Mouse (Mus musculus): ENCODE results near the gene Insl3. TPM values are rescaled to one million over a fixed set of nuclear protein-coding genes. Genes with fewer than 3 reads are reported as not detected.

The Insl3 gene
- total and polyA plus RNA-seq, 2 experiments = 0.74 to 8.2 TPM

GRCm38 (mm10) chr8:71717096-71717495 lies 28.1 kb downstream of the Insl3 start:
- DNase-seq (ENCODE audit: extremely low read depth, low read depth, low spot score) = no peak

GRCm38 (mm10) chr8:71718252-71718651 lies 29.2 kb downstream of the Insl3 start:
- Histone ChIP-seq H3K9ac (ENCODE audit: low read depth, low read length) (no peak overlapping the region), H3K4me1 (ENCODE audit: control insufficient read depth, insufficient read depth, low read length) (no peaks in the 10 kb centered on the region), H3K27ac (replicated peaks; ENCODE audit: insufficient read depth, low read depth, low read length) (no peak overlapping the region), H3K36me3 (ENCODE audit: control insufficient read depth, insufficient read depth, low read length) (no peaks in the 10 kb centered on the region), H3K4me3 (ENCODE audit: insufficient read depth, low read depth, low read length) (no peak overlapping the region), H3K79me2 (ENCODE audit: control insufficient read depth, insufficient read depth, low read length) (no peaks in the 10 kb centered on the region), H3K27me3 (ENCODE audit: control insufficient read depth, insufficient read depth, low read length) (no peaks in the 10 kb centered on the region)
- WGBS = 45% methylated on average over 3 of the region's 3 CpGs
- DNase-seq (ENCODE audit: extremely low read depth, low read depth, low spot score) = no peak
- TF ChIP-seq CTCF (IDR thresholded peaks at IDR 0.05; ENCODE audit: low read depth, low read length) (no peak), POLR2A (IDR thresholded peaks at IDR 0.05; ENCODE audit: extremely low read depth, insufficient read depth, low read length) (no peak)

More at GRCm38 (mm10) chr8:71717096-71717495, 28.1 kb downstream of the Insl3 start:
- no peak overlapping the region for H3K27ac ChIP-seq (replicated peaks; ENCODE audit: insufficient read depth, low read depth, low read length)
- no peak overlapping the region for H3K9ac ChIP-seq (ENCODE audit: low read depth, low read length)
- H3K79me2 ChIP-seq (ENCODE audit: control insufficient read depth, insufficient read depth, low read length) = no peaks in the 10 kb centered on the region
- no peaks in the 10 kb centered on the region for H3K36me3 ChIP-seq (ENCODE audit: control insufficient read depth, insufficient read depth, low read length)
- H3K4me3 ChIP-seq (ENCODE audit: insufficient read depth, low read depth, low read length) = no peak overlapping the region
- H3K4me1 ChIP-seq (ENCODE audit: control insufficient read depth, insufficient read depth, low read length) = no peaks in the 10 kb centered on the region
- no peaks in the 10 kb centered on the region for H3K27me3 ChIP-seq (ENCODE audit: control insufficient read depth, insufficient read depth, low read length)
- TF ChIP-seq POLR2A (IDR thresholded peaks at IDR 0.05; ENCODE audit: extremely low read depth, insufficient read depth, low read length) (no peak), CTCF (IDR thresholded peaks at IDR 0.05; ENCODE audit: low read depth, low read length) (no peak)
- WGBS = 66% methylated on average over 12 of the region's 12 CpGs

- Histone ChIP-seq H3K4me1 (ENCODE audit: control insufficient read depth, insufficient read depth, low read length) (no peaks in the 10 kb centered on the region), H3K36me3 (ENCODE audit: control insufficient read depth, insufficient read depth, low read length) (no peaks in the 10 kb centered on the region), H3K27me3 (ENCODE audit: control insufficient read depth, insufficient read depth, low read length) (no peaks in the 10 kb centered on the region), H3K79me2 (ENCODE audit: control insufficient read depth, insufficient read depth, low read length) (no peaks in the 10 kb centered on the region), H3K27ac (replicated peaks; ENCODE audit: insufficient read depth, low read depth, low read length) (no peak overlapping the region), H3K4me3 (ENCODE audit: insufficient read depth, low read depth, low read length) (no peak overlapping the region), H3K9ac (ENCODE audit: low read depth, low read length) (no peak overlapping the region)
- DNase-seq (ENCODE audit: extremely low read depth, low read depth, low spot score) = no peak
- TF ChIP-seq POLR2A (IDR thresholded peaks at IDR 0.05; ENCODE audit: extremely low read depth, insufficient read depth, low read length) (no peak), CTCF (IDR thresholded peaks at IDR 0.05; ENCODE audit: low read depth, low read length) (no peak)
- 33% methylated on average over 4 of the region's 4 CpGs for WGBS
Measured at GRCm38 (mm10) chr8:71719218-71719617, 30.2 kb downstream of the Insl3 start.

- Histone ChIP-seq H3K79me2 (ENCODE audit: control insufficient read depth, insufficient read depth, low read length) (no peaks in the 10 kb centered on the region), H3K9ac (ENCODE audit: low read depth, low read length) (no peak overlapping the region), H3K4me3 (ENCODE audit: insufficient read depth, low read depth, low read length) (no peak overlapping the region), H3K36me3 (ENCODE audit: control insufficient read depth, insufficient read depth, low read length) (no peaks in the 10 kb centered on the region), H3K27ac (replicated peaks; ENCODE audit: insufficient read depth, low read depth, low read length) (no peak overlapping the region), H3K27me3 (ENCODE audit: control insufficient read depth, insufficient read depth, low read length) (no peaks in the 10 kb centered on the region), H3K4me1 (ENCODE audit: control insufficient read depth, insufficient read depth, low read length) (no peaks in the 10 kb centered on the region)
- no peak for DNase-seq (ENCODE audit: extremely low read depth, low read depth, low spot score)
- TF ChIP-seq POLR2A (IDR thresholded peaks at IDR 0.05; ENCODE audit: extremely low read depth, insufficient read depth, low read length) (no peak), CTCF (IDR thresholded peaks at IDR 0.05; ENCODE audit: low read depth, low read length) (no peak)
- 54% methylated on average over 7 of the region's 7 CpGs for WGBS
Measured at GRCm38 (mm10) chr8:71719928-71720457, 31.0 kb downstream of the Insl3 start.

- no peak overlapping the region for H3K9ac ChIP-seq (ENCODE audit: low read depth, low read length)
- DNase-seq (ENCODE audit: extremely low read depth, low read depth, low spot score) = no peak
- H3K27ac ChIP-seq (replicated peaks; ENCODE audit: insufficient read depth, low read depth, low read length) = no peak overlapping the region
- no peaks in the 10 kb centered on the region for H3K4me1 ChIP-seq (ENCODE audit: control insufficient read depth, insufficient read depth, low read length)
- no peaks in the 10 kb centered on the region for H3K36me3 ChIP-seq (ENCODE audit: control insufficient read depth, insufficient read depth, low read length)
- no peak overlapping the region for H3K4me3 ChIP-seq (ENCODE audit: insufficient read depth, low read depth, low read length)
- 68% methylated on average over 14 of the region's 14 CpGs for WGBS
- no peaks in the 10 kb centered on the region for H3K27me3 ChIP-seq (ENCODE audit: control insufficient read depth, insufficient read depth, low read length)
- no peaks in the 10 kb centered on the region for H3K79me2 ChIP-seq (ENCODE audit: control insufficient read depth, insufficient read depth, low read length)
- TF ChIP-seq CTCF (IDR thresholded peaks at IDR 0.05; ENCODE audit: low read depth, low read length) = no peak
- no peak for TF ChIP-seq POLR2A (IDR thresholded peaks at IDR 0.05; ENCODE audit: extremely low read depth, insufficient read depth, low read length)
Measured at GRCm38 (mm10) chr8:71723047-71723551, 34.1 kb downstream of the Insl3 start.

- no peaks in the 10 kb centered on the region for H3K79me2 ChIP-seq (ENCODE audit: control insufficient read depth, insufficient read depth, low read length)
- TF ChIP-seq CTCF (IDR thresholded peaks at IDR 0.05; ENCODE audit: low read depth, low read length) (no peak), POLR2A (IDR thresholded peaks at IDR 0.05; ENCODE audit: extremely low read depth, insufficient read depth, low read length) (no peak)
- H3K27me3 ChIP-seq (ENCODE audit: control insufficient read depth, insufficient read depth, low read length) = 0 out of 2 replicates have a peak, but pooled peaks cover 2% of the 10 kb centered on the region
- no peak overlapping the region for H3K9ac ChIP-seq (ENCODE audit: low read depth, low read length)
- no peak for DNase-seq (ENCODE audit: extremely low read depth, low read depth, low spot score)
- no peak overlapping the region for H3K27ac ChIP-seq (replicated peaks; ENCODE audit: insufficient read depth, low read depth, low read length)
- 81% methylated on average over 4 of the region's 4 CpGs for WGBS
- H3K36me3 ChIP-seq (ENCODE audit: control insufficient read depth, insufficient read depth, low read length) = no peaks in the 10 kb centered on the region
- no peaks in the 10 kb centered on the region for H3K4me1 ChIP-seq (ENCODE audit: control insufficient read depth, insufficient read depth, low read length)
- H3K4me3 ChIP-seq (ENCODE audit: insufficient read depth, low read depth, low read length) = no peak overlapping the region
Measured at GRCm38 (mm10) chr8:71724389-71724788, 35.4 kb downstream of the Insl3 start.
